Mouse (Mus musculus) heart, adult 2 months (tissue): Measurements from ENCODE around the gene Mga. TPM values are rescaled to one million over a fixed set of nuclear protein-coding genes. Genes with fewer than 3 reads are reported as not detected.

ENCODE experiments used
- DNase-seq, 2 experiments: peaks; one replicate each; pipeline ENCODE4 v3.0.0; 2021
- H3K27ac ChIP-seq: fragments of 200-600 bp; 2 replicates; pipeline ENCODE4 v1.8.1; 2022
- H3K27me3 ChIP-seq: fragments of 200-500 bp; 2 replicates; pipeline ENCODE4 v1.6.1; 2012; ENCODE audit warnings: mild to moderate bottlenecking, low read length, inconsistent platforms, mixed read lengths; ENCODE audit not compliant: control insufficient read depth, insufficient read depth
- H3K36me3 ChIP-seq: fragments of 200-500 bp; 2 replicates; pipeline ENCODE4 v1.6.1; 2012; ENCODE audit warnings: low read length, inconsistent platforms; ENCODE audit not compliant: control insufficient read depth, insufficient read depth
- H3K4me1 ChIP-seq: fragments of 200-500 bp; 2 replicates; pipeline ENCODE4 v1.6.1; 2011; ENCODE audit warnings: low read length; ENCODE audit not compliant: control insufficient read depth, insufficient read depth
- H3K4me3 ChIP-seq: fragments of 200-600 bp; 2 replicates; pipeline ENCODE4 v1.8.1; 2022
- H3K79me2 ChIP-seq: fragments of 200-500 bp; replicated peaks from 2 replicates; pipeline ENCODE4 v1.6.1; 2012; ENCODE audit warnings: mild to moderate bottlenecking, inconsistent platforms, low read length, moderate library complexity, mixed read lengths; ENCODE audit not compliant: control insufficient read depth, insufficient read depth
- H3K9ac ChIP-seq: fragments of 200-500 bp; 2 replicates; pipeline ENCODE4 v1.6.1; 2012; ENCODE audit warnings: low read depth, mild to moderate bottlenecking, control low read depth, inconsistent platforms, low read length, mixed read lengths
- CTCF ChIP-seq: fragments of 200-600 bp; IDR thresholded peaks from 2 replicates; pipeline ENCODE4 v1.8.1; 2022; ENCODE audit warnings: antibody characterized with exemption, mild to moderate bottlenecking, moderate library complexity
- EP300 ChIP-seq: fragments of 200-500 bp; IDR thresholded peaks from 2 replicates; pipeline ENCODE4 v1.6.1; 2011; ENCODE audit warnings: low read depth, low read length, control low read depth; ENCODE audit not compliant: insufficient read depth
- POLR2A ChIP-seq: fragments of 200-500 bp; IDR thresholded peaks from 2 replicates; pipeline ENCODE4 v1.6.1; 2011; ENCODE audit warnings: mild to moderate bottlenecking, low read depth, low read length, control low read depth; ENCODE audit not compliant: insufficient read depth
- WGBS: fragments of 180-500 bp; shearing (Covaris S2); methylation state at CpG from one replicate; pipeline ENCODE4 v1.1.7; 2018; 5-methylcytosine and 5-hydroxymethylcytosine counted together
- intact Hi-C: fragments of 180-260 bp; cut with DNase I; formaldehyde crosslinking; loops from one replicate; pipeline ENCODE4 v1.15.1; 2025
- polyA plus RNA-seq: library from polyadenylated mRNA; depleted of rRNA; stranded (reverse); fragments of >200 nt; gene quantifications from 2 replicates; pipeline ENCODE4 v1.2.3, GENCODE M21; 2012
- total RNA-seq, 2 experiments: library from RNA; stranded (reverse); gene quantifications; 2 replicates each; pipeline ENCODE4 v1.2.3; 2021

Mga gene
- total and polyA plus RNA-seq, 3 experiments: 11.6 to 41.0 (median 36.2) TPM

DNA sequence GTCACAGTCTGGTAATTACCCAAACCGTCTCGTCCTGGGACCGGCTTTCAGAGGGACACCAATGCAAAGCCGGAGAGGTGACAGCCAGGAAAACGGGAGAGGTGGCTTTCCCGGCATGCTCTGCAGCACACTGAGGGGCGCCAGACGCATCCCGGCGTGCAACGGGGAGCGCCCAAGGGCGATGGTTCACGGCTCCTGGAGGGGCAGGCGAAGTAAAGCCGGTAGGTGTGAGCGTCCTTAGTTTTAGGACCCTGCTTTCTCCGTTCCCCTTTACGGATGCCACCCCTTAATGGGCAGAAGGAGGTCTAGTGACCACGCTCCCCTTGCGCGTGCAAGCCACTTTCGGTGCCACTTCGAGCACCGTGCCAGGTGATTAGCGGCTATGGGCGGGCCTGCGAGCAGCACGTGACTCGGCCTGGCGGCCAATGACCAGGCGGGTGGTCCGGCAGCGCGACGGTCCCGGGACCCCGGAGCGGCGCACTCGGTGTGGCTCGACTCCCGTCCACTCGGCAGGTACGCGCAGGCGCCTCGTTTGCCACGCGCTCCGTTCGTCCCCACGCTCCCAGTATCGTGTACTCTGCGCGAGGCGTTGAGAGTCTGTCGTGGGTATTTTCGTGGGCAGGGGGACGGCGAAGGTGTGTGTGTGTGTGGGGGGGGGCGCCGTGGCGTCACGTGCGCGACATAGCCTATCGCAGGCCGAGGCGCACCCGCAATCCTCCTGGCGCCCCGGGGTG lies 24.5 kb upstream of the Mga start:
- under 1% methylated on average over 73 of the region's 73 CpGs for WGBS
- H3K9ac ChIP-seq: peak overlapping the region; percentile 65
- H3K4me3 ChIP-seq: peak overlapping the region; percentile 68
- peak overlapping the region; percentile 62 for H3K27ac ChIP-seq
- H3K4me1 ChIP-seq: no peaks in the 10 kb centered on the region
- H3K79me2 ChIP-seq: no peaks in the 10 kb centered on the region
- intact Hi-C loops: loop anchor here (2.0 kb wide), 2 partner anchors 24 to 86 kb away; partner anchors contain the start of genes Mga and Rpap1
- peak; percentile 62 for TF ChIP-seq POLR2A
- TF ChIP-seq EP300: no peak
- TF ChIP-seq CTCF: no peak
- no peaks in the 10 kb centered on the region for H3K27me3 ChIP-seq
- no peaks in the 10 kb centered on the region; the same call in 1 of the 2 replicates for H3K36me3 ChIP-seq
- DNase-seq: peak; percentile 78 to 82

DNA sequence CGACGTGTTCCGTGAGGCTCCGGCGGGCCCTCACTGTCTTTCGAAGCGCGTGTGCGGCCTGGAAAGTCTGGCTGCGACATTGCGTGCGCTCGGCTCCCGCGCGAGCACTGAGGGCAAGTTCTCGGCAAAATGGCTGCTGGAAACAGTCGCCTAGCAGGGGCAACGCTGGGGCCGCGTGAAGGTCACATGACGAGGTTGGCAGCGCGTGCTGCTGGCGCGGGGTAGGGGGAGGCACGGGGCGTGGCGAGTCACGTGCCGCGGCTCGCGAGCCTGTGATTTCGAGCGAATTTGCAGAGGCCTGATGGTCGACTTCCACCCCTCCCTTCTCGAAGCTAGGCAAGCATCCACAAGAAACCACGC lies 23.9 kb upstream of the Mga start:
- Histone ChIP-seq H3K4me1 (no peaks in the 10 kb centered on the region), H3K4me3 (peak overlapping the region; percentile 68), H3K79me2 (no peaks in the 10 kb centered on the region), H3K27ac (peak overlapping the region; percentile 62), H3K27me3 (no peaks in the 10 kb centered on the region), H3K36me3 (no peaks in the 10 kb centered on the region; the same call in 1 of the 2 replicates), H3K9ac (peak overlapping the region; percentile 65)
- under 1% methylated on average over 39 of the region's 39 CpGs for WGBS
- intact Hi-C loops: loop anchor here (2.0 kb wide), 2 partner anchors 24 to 86 kb away; partner anchors contain the start of genes Mga and Rpap1
- TF ChIP-seq POLR2A (no peak), CTCF (no peak), EP300 (no peak)
- DNase-seq: peak; percentile 89 to 90

DNA sequence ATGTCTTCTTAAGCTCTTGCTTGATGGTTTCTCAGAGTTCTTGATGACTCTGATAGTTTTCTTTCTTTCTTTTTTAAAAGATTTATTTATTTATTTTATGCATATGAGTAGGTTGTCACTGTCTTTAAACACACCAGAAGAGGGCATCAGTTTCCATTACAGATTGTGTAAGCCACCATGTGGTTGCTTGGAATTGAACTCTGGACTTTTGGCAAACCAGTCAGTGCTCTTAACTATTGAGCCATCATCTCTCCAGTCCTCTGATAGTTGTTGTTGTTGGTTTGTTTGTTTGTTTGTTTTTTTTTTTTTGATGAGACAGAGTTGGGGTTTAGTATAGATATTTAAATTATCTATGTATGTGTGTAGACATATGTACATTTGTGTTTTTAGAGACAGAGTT lies 21.0 kb upstream of the Mga start:
- Histone ChIP-seq H3K27ac (no peak overlapping the region), H3K4me3 (no peak overlapping the region), H3K79me2 (peaks cover 6% of the 10 kb centered on the region), H3K27me3 (no peaks in the 10 kb centered on the region), H3K4me1 (no peaks in the 10 kb centered on the region), H3K36me3 (no peaks in the 10 kb centered on the region; the same call in 1 of the 2 replicates), H3K9ac (no peak overlapping the region)
- intact Hi-C loops: no loop called here
- DNase-seq: no peak
- TF ChIP-seq POLR2A (no peak), CTCF (no peak), EP300 (no peak)

DNA sequence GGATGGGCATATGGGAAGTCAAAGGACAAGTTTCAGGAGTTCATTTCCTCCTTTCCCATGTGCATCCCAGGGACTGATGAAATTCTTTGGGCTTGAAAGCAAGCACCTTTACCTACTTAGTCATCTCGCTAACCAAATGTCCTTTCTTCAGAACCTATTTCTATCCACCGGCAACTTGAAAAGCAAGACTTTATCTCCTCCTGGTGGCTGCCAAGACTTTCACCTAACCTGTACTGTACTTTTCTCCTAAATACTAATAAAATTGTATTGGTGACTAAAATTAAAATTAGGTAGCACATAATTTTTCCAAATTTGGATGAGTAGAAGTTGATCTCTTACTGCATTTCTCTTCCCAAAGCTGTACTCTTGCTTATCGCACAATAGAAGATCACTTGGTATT lies 9.8 kb upstream of the Mga start:
- H3K27ac ChIP-seq: no peak overlapping the region
- H3K36me3 ChIP-seq: no peaks in the 10 kb centered on the region
- no peak for TF ChIP-seq POLR2A
- TF ChIP-seq EP300: no peak
- TF ChIP-seq CTCF: no peak
- no peaks in the 10 kb centered on the region for H3K4me1 ChIP-seq
- H3K9ac ChIP-seq: no peak overlapping the region
- H3K27me3 ChIP-seq: no peaks in the 10 kb centered on the region
- 77% methylated on average over 3 of the region's 3 CpGs for WGBS
- no peaks in the 10 kb centered on the region for H3K79me2 ChIP-seq
- DNase-seq: no peak
- no peak overlapping the region for H3K4me3 ChIP-seq
- intact Hi-C loops: no loop called here

DNA sequence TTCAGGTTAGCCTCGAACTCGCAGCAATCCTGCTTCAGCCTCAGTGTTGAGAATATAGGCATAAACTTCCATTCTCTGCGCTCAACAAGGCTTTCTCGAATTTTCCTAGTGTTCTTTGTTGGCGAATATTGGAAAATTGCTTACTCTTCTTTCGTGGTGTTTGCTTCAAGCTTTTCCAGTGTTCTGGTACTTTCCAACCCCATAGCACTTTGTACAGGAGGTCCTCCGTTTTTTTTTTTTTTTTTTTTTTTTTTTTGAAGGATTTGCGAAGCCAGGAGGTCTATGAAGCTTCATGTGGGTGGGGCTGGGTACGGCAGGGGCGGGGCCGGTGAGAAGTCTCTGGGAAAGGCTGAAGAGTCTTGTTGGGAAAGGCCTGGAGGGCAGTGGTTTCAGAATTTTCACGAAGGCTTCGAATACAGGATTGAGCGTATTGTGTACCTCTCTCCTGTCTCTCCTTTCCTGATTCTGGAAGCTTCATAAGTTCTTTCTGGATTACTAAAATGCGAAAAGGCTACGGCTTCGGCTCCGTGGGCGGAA lies 407 bp upstream of the Mga start:
- H3K79me2 ChIP-seq: peaks cover 1% of the 10 kb centered on the region
- H3K4me3 ChIP-seq: peak overlapping the region; percentile 69
- H3K9ac ChIP-seq: 0 out of 2 replicates have a peak overlapping the region, but pooled peaks have one; percentile 32
- H3K36me3 ChIP-seq: peaks cover 7% of the 10 kb centered on the region; the same call in 1 of the 2 replicates
- peak overlapping the region; percentile 87 for H3K27ac ChIP-seq
- intact Hi-C loops: loop anchor here (2.0 to 5.0 kb wide), 2 partner anchors 24 to 99 kb away; partner anchors contain the start of gene Tyro3
- no peaks in the 10 kb centered on the region for H3K27me3 ChIP-seq
- H3K4me1 ChIP-seq: peaks cover 8% of the 10 kb centered on the region
- no peak for TF ChIP-seq EP300
- no peak for TF ChIP-seq POLR2A
- no peak for TF ChIP-seq CTCF
- WGBS: 20% methylated on average over 19 of the region's 19 CpGs
- DNase-seq: no peak

DNA sequence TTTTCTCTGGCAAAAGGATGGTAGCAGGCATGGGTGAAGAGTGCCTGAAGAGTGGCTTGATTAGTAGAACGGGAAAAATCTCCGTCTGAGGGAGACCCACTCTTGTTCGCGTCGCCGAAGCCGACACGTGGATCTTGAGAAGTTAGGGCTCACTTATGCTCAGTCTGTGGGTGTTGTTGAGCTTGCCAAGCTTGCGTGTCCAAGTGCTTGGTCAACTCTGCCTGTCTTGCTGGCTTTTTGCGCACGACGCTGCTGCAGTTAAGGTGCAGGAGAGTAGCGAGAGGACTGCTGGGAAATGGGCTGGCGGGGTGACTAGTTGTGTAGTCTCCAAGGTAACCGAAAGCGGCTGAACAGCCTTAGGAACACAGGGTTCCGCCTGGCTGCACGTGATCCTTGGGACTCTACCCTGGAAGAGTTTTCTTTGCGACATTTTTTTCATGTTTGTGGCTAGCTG lies 1.1 kb downstream of the Mga start:
- Histone ChIP-seq H3K9ac (peak overlapping the region; percentile 0; the same call in 1 of the 2 replicates), H3K4me3 (peak overlapping the region; percentile 69), H3K4me1 (peaks cover 8% of the 10 kb centered on the region), H3K27ac (0 out of 2 replicates have a peak overlapping the region, but pooled peaks have one; percentile 2), H3K36me3 (peaks cover 12% of the 10 kb centered on the region), H3K79me2 (peaks cover 4% of the 10 kb centered on the region), H3K27me3 (no peaks in the 10 kb centered on the region)
- peak; percentile 66 to 76 for DNase-seq
- peak; percentile 43; the same call in 1 of the 2 replicates for TF ChIP-seq POLR2A
- TF ChIP-seq CTCF: no peak
- peak; percentile 31; the same call in 1 of the 2 replicates for TF ChIP-seq EP300
- intact Hi-C loops: loop anchor here (5.0 kb wide), 1 partner anchor 101 kb away; the partner anchor contains the start of gene Tyro3
- WGBS: 16% methylated on average over 19 of the region's 19 CpGs
